Mouse (Mus musculus) gastrocnemius, postnatal 4 days (tissue): Measurements from ENCODE around the gene Tgfb1i1. TPM values are rescaled to one million over a fixed set of nuclear protein-coding genes. Genes with fewer than 3 reads are reported as not detected.

Experiments
- DNase-seq, 2 experiments: peaks; one replicate each; pipeline ENCODE4 v3.0.0; 2021 to 2022; ENCODE audit warnings: low spot score in 2 of 2, mixed read lengths in 2 of 2
- long read RNA-seq, 2 experiments: library from polyadenylated mRNA; stranded (forward); transcript quantifications; one replicate each; pipeline ENCODE4 v2.0.0; 2021
- total RNA-seq, 2 experiments: library from RNA; stranded (reverse); gene quantifications; 2 replicates each; pipeline ENCODE4 v1.2.3; 2021

The Tgfb1i1 gene
- total RNA-seq = 10 to 100 TPM; 47.0 to 48.0 TPM
- long read RNA-seq, experiment 1, transcript Tgfb1i1-207 (11 exons, 1,746 nt) = major isoform, 19 of 34 reads
- long read RNA-seq, experiment 1, partial matches to known transcripts = 2 of 34 reads
- long read RNA-seq, experiment 1, other reads (novel, unspliced or antisense) = 6 of 34 reads
- long read RNA-seq, experiment 2, transcript Tgfb1i1-207 (11 exons, 1,746 nt) = major isoform, 26 of 37 reads
- long read RNA-seq, experiment 2, partial matches to known transcripts = 1 of 37 reads
- long read RNA-seq, experiment 2, other reads (novel, unspliced or antisense) = 7 of 37 reads

DNA sequence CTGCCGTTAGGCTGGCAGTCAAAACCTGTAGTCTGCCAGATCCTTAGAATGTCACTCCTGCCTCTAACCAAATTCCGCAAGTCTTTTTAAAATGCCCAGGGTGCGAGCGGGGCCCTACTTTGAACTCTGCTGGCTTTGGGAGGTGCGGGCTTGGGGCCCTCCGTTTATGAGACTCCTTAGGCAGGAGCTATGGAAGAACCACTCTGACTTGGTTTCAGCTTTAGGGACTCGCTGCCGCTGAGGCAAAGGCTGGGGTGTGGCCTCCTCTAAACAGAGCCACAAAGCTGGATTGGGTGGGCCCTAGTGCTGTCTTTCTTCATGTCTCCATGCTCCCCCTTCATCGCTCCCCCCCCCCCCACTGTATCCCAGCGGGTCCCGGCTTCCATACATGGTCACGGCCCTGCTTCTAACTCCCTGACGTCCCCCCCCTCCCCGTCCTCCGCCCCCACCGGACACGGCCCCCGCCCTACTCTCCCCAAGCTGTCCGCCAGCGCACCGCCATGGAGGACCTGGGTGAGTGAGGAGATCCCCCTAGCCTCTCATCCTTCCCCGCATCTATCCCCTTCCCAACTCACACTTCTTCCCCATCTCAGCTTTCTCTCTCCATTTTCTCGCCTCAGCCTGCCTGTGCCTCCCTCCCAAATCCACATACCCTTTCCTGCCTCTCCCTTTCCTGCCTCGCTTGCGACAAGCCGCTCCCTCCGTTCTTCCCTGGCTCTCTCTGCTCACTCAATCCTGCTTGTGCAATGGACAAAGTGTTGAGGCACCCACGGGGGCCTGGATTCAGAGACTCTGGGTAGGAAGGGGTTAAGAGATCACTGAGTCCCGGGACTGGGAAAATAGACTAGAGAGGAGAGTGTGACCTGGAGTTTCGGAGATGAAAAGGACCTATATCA, at the start of gene Tgfb1i1:
Gene Tgfb1i1 (plus strand): TSS at position 317 of the 896 bp plus-strand sequence.
- peak; percentile 54 to 73 for DNase-seq

DNA sequence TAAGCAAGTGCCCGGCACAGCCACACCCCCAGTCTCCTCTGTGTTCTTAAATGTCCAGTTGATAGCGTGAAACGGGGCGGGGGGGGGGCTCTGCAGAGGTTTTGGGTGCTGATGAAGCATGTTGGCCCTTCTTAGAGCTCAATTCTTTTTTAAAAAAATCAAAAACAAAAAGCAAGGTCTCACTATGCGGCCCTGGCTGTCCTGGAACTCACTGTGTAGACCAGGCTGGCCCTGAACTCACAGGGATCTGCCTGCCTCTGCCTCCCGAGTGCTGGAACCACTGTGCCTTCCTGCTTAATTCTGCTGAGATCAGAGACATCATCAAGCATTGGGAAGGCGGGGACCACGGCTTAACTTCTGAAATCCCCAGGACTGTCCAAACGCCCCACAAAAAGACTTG, 45.0 kb upstream of the Tgfb1i1 start:
- DNase-seq = no peak

DNA sequence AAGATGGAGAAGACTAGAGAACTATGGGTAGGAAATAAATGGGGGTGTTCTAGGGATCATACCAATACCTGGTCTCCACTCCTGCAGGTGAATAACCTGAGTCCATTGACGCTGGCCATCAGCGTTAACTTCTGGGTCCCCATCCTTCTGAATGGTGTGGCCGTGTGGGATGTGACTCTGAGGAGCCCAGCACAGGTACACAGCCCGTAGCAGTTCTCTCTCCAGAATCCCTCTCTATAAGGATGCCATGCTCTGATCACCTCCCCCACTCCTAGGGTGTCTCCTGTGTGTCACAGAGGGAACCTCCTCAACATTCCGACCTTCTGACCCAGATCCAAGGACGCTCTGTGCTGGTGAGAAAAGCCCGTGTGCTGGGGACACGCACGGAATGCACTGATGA, 43.5 kb upstream of the Tgfb1i1 start:
- DNase-seq = no peak

DNA sequence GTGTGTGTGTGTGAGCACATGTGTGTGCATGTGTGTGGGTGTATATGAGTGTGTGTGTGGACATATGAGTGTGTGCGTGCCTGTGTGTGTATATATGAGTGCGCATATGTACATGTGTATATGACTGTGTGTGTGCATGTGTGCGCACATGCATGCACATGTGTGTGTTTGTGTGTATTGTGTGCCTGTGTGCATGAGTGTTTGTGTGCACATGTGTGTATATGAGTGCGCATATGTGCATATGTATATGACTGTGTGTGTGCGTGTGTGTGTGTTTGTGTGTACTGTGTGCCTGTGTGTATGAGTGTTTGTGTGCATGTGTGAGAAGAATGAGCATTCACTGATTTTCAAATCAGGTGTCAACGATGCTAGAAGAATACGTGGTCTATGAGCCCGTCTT, 42.4 kb upstream of the Tgfb1i1 start:
- no peak for DNase-seq

DNA sequence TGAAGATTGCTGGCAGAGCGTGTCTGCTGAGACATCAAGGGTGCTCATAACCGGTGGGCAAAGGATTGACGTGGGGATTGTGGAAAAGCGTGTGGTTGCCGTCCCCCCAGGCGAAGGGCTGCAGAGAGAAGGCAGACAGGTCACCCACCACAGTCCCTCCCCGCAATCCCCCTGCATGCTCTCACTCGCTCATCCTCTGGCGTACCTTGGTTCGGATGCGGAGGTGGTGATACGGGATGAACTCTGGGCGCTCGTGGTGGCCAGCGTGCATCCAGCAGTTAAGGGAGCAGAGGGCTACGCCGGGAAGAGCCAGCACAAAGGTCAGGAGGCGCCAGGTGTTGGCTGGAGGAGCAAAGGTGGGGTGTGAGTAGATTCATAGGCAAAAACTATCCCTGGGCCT, 40.9 kb upstream of the Tgfb1i1 start:
- no peak for DNase-seq

DNA sequence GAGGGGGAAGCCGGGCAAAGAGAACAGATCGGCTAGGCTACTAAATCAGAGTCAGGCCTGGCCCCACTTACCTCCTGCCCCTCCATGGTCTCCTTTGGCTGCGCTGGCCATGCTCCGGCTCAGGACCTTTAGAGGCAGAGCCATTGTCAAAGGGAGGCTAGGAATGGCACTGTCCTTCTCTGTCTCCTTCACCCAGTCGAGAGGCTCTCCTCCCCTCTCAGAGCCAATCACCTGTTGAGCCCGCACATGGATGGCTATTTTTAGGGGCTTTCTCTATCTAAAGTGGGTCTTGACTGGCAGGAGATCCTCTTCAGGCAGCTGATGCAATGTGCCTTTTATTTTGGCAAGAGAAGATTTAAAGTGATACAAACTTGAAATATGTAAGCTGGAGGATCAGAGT, 40.5 kb upstream of the Tgfb1i1 start, which contains the start of gene Cox6a2:
Gene Cox6a2 (minus strand): TSS at position 236 of the 400 bp plus-strand sequence.
- no peak for DNase-seq

DNA sequence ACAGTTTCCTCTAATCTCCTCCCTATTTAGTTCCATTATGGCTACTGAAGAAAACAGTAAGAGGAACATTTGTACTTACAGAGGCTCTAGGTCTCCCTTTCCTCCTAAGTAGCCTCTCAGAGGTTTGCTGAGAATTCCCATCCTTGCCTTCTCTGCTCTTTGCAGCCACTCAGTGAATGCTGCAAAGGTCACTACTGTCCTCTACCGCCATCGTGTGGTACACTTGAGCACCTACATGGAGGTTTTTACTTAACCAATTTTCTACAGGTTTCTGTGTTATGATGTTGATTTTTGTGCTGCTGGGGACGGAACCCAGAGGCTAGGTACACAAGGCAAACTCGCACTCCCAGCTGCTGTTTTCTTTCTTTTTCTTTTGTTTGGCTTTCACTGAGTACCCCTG, 38.4 kb upstream of the Tgfb1i1 start:
- DNase-seq = peak in 1 of 2 experiments; percentile 51

DNA sequence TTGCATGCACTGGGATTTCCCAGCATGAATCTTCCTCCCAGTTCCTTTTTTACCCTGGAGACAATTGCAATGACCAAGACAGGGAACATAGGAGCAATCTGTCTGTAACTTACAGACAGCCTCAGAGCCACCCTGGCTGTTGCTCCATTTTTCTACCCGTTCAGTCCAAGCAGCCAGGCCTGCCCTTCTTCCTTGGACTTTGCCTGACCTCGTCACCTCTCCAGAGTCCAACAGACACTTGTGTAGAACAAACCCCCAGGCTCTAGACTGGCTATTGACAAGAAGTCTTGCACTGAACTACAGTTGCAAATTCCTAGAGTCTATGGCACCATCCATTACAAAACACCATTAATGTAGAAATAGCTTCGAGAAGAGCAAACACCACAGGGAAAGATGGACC, 36.8 kb upstream of the Tgfb1i1 start:
- DNase-seq = no peak

DNA sequence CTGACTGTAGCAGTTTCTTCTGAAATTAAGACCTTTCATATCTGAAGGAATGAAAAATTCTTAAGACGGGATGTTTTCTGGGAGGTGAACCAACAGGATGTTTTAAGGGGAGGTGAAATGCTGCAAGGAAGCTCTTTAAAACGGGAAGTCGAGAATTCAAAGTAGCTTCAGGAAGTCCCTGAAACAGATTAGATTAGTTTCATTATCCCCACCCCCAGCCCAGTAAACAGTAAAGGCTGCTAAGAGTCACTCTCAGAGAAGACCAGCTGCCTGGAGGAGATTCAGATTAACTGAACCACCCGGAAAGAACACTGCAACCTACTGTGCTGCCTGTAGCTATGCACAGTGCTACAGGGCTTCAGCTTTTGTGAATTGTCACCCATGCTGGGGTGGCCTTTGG, 26.7 kb upstream of the Tgfb1i1 start:
- no peak for DNase-seq

DNA sequence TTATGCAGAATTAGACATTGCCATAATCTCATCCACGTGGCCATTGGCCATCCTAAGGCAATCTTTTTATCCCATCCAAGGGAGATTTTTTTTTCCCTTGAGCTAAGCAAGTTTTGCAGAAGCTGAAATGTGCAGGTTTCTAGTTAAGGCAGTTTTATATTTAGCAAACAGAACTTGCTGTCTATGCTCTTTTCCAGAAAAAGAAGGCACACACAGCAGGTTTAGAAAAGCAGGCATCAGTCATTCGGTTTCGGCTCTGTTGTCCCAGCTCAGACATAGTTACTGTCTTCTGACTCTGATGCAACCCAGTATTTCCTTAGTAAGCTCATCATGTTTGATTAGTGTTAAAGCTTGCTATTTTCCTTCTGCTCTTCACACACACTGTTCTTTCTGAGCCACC, 25.7 kb upstream of the Tgfb1i1 start:
- no peak for DNase-seq

DNA sequence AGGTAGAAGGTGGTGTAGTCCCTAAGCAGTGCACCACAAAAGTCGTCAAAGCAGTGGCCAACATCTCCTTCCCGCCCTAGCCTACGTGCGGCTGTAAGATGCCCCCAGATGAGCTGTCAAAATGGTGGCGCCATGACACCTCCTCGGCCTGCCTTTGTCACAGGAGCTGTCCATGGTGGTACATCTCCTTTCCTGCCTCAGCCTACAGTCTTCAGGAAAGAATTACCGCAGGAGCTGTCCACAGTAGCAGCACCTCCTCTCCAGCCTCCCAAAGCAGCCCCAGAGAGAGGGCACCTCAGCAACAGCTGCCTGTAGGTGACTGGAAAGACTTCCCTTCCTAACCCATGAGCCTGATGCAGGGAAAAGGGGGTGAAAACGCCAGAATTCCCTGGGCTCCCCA, 14.9 kb upstream of the Tgfb1i1 start:
- no peak for DNase-seq

DNA sequence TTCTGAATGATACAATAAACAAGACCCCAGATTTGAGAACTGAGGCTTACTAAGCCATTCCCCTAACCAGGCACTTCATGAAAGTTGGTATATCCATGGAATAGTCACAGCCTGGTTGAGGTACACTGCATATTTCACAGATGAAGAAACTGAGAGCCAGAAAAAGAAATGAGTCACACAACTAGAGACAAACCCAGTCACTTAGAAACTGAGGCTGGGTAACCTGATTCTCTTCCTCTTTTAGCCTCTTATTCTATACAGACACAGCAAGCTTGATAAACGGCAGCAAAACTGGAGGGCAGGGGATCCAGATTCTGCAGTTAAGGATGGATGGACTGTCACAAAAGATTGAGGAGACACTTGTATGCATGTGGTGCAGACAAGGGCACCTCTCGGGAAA, 11.8 kb upstream of the Tgfb1i1 start:
- no peak for DNase-seq

DNA sequence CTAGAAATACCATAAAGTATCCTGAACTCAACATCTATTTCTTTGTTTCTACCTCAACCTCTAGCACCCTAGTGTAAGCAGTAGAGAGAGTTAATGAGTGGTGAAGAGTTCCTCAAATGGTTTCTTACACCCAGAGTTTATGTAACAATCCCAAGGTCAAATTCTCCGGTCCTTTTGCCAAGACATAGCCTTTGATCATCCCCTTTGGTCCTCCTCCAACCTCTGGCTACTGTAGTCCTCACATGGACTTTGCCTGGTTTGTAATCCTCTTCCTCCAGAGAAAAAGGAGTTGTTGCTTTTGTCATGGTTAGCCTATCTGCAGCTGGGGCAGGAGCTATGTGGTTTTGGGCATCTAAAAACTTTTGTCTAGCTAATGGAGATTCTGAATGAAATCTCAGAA, 11.1 kb upstream of the Tgfb1i1 start:
- no peak for DNase-seq

DNA sequence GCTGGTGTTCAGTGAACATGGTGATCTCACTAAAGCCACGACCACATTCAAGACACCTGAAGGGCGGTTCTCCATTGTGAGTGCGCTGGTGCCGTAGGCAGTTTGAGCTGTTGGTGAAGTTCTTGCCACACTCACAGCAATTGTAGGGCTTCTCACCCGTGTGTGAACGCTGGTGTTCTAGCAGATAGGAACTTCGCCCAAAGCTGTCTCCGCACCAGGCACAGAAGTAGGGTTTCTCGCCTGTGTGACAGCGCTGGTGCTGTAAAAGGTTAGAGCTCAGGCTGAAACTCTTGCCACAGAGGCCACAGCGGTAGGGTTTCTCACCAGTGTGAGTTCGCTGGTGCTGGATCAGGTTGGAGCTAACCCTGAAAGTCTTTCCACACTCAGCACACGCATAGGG, 10.2 kb upstream of the Tgfb1i1 start:
- DNase-seq = no peak

DNA sequence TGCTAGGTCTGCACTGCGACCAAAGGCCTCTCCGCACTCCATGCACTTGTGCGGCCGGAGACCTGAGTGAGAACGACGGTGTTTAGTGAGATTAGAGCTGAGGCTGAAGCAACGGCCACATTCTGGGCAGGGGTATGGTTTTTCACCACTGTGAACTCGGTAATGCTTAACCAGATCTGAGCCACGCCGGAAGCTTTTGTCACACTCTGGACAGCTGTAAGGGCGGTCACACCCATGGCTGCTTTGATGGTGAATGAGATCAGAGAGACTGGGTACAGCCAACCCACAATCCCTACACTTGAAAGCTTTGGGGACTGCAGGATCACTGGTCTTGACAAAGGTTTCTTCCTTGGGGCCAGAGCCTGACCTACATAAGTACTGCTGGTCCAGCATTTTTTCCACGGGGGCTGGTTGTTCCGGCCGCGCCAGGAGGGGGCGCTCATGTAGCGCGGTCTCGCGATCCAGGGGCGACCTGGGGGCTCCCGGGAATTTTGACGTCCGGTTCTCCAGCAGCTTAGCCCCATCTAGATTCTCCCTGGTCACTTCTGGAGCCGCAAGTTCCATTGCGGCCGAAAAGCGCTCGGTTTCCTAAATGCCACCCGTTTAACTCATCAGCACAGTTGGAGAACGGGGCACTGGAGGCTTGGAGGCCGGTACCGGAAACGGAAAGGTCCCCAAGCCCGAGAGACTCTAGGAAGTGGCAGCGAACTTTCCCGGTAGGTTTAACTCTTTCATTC, 9.6 kb upstream of the Tgfb1i1 start, which contains the start of gene Armc5:
Gene Armc5 (plus strand): TSS at position 487 of the 737 bp plus-strand sequence.
- DNase-seq = peak; percentile 80 to 88

DNA sequence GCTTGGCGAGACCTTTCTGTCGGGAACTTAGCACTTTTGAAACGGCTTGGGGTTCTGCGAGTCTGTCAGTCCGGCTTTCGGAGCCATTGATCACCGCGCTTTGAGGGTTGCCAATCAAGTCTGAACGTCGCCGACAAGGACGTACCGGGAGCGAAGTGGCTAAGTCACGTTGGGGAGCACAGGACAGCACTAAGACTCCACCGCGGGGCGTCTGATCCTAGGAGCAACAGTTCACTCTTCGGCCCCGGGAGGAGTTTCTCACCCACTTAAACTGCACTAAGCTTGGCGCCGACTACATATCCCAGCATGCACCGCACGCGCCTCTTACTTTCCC, 9.1 kb upstream of the Tgfb1i1 start:
- no peak for DNase-seq

DNA sequence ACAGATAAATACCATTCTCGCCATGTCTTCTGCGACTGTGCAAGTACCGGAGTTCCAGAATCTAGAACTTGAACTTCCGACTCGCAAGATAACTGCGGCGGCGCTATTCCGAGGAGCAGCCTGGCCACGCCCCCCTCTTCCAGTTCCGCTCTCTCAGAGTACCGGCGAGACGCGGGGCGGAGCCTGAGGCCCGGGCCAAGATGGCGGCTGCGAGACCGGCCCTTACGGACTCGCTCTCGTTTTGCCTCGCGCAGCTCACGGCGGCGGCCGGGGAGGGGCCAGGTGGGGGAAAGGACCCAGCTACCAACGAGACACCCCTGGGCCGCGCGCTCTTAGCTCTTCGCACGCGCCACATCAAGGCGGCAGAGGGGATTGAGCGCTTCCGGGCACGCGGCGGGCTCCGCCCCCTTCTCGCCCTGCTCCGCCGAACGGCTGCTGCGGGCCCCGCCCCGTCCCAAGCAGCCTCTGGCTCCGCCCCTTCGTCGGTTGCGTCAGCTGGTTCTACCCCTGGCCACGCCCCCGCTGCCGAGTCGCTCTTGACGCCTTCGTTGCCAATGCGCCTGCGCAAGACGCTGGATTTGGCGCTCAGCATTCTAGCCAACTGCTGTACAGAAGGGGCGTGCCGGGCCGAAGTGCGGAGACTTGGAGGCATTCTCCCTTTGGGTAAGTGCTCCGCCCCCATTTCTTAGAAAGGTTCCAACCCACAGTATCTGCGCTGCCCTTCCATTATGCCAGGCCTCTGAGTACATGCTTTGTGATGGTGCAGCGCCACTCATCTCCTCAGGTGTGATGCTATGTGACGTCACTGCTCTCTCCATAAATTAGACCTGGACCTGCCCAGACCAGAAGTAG, 8.5 kb upstream of the Tgfb1i1 start, which contains the start of gene 9130023H24Rik:
Gene 9130023H24Rik (minus strand): TSS at position 105 of the 852 bp plus-strand sequence.
- peak; percentile 100 for DNase-seq

DNA sequence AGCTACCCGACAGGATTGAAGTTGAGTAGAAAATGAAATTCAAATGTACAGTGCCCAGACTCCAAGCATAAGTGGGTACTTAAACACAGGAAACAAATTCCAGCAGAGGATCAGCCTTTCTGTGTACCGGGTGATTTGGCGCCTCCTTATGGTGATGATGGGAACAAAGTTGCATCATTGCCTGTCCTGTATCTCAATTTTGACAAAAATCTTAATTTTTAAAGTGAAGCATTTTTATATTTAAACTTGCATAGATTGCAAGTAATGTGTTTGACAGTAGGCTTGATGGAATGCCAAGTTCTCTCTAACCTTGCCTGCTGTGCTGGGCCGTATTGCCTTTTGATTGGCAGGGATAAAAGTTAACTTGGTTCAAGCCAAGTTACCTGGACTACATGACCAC, 7.6 kb upstream of the Tgfb1i1 start:
- DNase-seq = no peak

DNA sequence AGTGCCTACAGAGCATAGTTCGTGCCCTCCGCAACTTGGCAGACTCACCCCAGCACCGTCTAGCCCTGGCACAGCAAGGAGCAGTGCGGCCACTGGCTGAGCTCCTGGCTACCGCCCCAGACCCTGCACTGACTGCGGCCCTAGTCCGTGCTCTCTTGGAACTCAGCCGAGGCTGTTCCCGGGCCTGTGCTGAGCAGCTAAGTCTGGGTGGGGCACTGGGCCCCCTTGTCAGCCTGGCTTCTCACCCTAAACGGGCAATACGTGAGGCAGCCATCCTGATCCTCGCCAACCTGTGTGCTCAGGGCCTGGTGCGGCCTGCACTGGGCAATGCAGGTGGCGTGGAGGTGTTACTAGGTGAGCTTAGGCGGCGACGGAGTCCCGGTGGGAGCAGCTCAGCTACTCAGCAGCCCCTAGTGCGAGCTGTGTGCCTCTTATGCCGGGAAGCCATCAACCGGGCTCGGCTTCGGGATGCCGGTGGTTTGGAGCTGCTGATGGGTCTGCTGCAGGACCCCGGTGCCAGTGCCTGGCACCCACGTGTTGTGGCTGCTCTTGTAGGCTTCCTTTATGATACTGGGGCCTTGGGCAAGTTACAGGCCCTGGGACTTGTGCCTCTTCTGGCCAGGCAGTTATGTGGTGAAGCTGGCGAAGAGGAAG, 6.4 kb upstream of the Tgfb1i1 start:
- no peak for DNase-seq

DNA sequence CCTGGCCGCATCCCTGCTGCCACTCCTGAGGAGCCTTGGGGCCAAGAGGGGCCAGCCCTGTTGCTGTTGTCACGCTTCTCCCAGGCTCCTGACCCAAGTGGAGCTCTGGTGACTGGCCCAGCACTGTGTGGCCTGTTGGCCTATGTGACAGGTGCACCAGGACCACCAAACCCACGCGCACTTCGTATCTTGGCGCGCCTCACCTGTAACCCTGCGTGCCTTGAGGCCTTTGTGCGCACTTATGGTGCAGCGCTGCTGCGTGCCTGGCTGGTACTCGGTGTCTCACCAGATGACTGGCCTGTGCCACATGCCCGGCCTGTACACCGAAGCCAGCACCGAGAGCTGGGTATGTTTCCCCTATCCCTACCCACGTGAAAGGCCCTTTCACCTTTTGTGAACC, 4.3 kb upstream of the Tgfb1i1 start:
- no peak for DNase-seq
